Mouse (Mus musculus) stomach, postnatal 0 days (tissue): ENCODE data around the gene Cdc73.

ENCODE experiments used
- CTCF ChIP-seq: IDR thresholded peaks from 2 replicates; pipeline ENCODE4 v1.5.1; 2016; ENCODE audit warnings: antibody characterized with exemption, low read depth, mild to moderate bottlenecking, moderate library complexity
- EP300 ChIP-seq: optimal IDR thresholded peaks from 2 replicates; pipeline ENCODE3; 2016; ENCODE audit warnings: antibody characterized with exemption

GRCm38 (mm10) chr1:143653646-143654045 lies 49.0 kb downstream of the Cdc73 start:
- no peak for TF ChIP-seq CTCF
- TF ChIP-seq EP300 = no peak
